Comparison of ENCODE assay signal across 8 mouse cellular contexts in genomic region chr3:27938381-27939323, GRCm38 (mm10). TPM values are rescaled to one million over a fixed set of nuclear protein-coding genes. Genes with fewer than 3 reads are reported as not detected.
A peak's percentile ranks its signal among the peaks of the same experiment; 100 is the strongest.
DNase-seq lines count a peak whose midpoint lies in the region; ATAC-seq and TF ChIP-seq lines count a peak whose summit lies in the region.

Pld1 (plus strand) TSS chr3:27938695.

- 0 out of 2 replicates have a peak, but pooled peaks cover 3% of the 10 kb centered on the region for H3K4me1 ChIP-seq in brown adipose tissue, adult 24 weeks (ENCODE audit: control insufficient read depth, insufficient read depth, insufficient read length, low read length)
- H3K4me1 ChIP-seq in forebrain, embryonic 13.5 days: peaks cover 15% of the 10 kb centered on the region
- H3K4me1 ChIP-seq in heart, embryonic 15.5 days (replicated peaks): peaks cover 14% of the 10 kb centered on the region
- peaks cover 20% of the 10 kb centered on the region for H3K4me1 ChIP-seq in liver, embryonic 13.5 days (replicated peaks)

- no peak for TF ChIP-seq CTCF in C2C12 (IDR thresholded peaks at IDR 0.05; ENCODE audit: control insufficient read depth, insufficient read depth, insufficient read length)

- peak within 1 kb of the TSS; percentile 69 for H3K9ac ChIP-seq in forebrain, embryonic 13.5 days
- peak within 1 kb of the TSS; percentile 81 for H3K9ac ChIP-seq in heart, embryonic 15.5 days
- H3K9ac ChIP-seq in liver, embryonic 13.5 days: peak within 1 kb of the TSS; percentile 68

- peak; percentile 60 for TF ChIP-seq POLR2A in myocyte (IDR thresholded peaks at IDR 0.05; ENCODE audit: insufficient read length, low read depth)

- H3K27me3 ChIP-seq in C2C12 (ENCODE audit: control insufficient read depth, insufficient read depth, insufficient read length) (no peaks in the 10 kb centered on the region), myocyte (ENCODE audit: control insufficient read depth, insufficient read depth, insufficient read length) (no peaks in the 10 kb centered on the region)
- H3K27me3 ChIP-seq in forebrain, embryonic 13.5 days: peaks cover 20% of the 10 kb centered on the region
- no peaks in the 10 kb centered on the region for H3K27me3 ChIP-seq in heart, embryonic 15.5 days
- peaks cover 21% of the 10 kb centered on the region for H3K27me3 ChIP-seq in liver, embryonic 13.5 days

- H3K36me3 ChIP-seq in C2C12 (ENCODE audit: control insufficient read depth, insufficient read depth) (no peaks in the 10 kb centered on the region), myocyte (ENCODE audit: control insufficient read depth, insufficient read depth) (no peaks in the 10 kb centered on the region)
- H3K36me3 ChIP-seq in forebrain, embryonic 13.5 days (ENCODE audit: poor library complexity, severe bottlenecking): no peaks in the 10 kb centered on the region
- no peaks in the 10 kb centered on the region for H3K36me3 ChIP-seq in heart, embryonic 15.5 days
- no peaks in the 10 kb centered on the region for H3K36me3 ChIP-seq in liver, embryonic 13.5 days

- H3K4me2 ChIP-seq in forebrain, embryonic 13.5 days: peak within 1 kb of the TSS; percentile 100
- H3K4me2 ChIP-seq in heart, embryonic 15.5 days: peak within 1 kb of the TSS; percentile 95
- H3K4me2 ChIP-seq in liver, embryonic 13.5 days: peak within 1 kb of the TSS; percentile 73
- H3K4me2 ChIP-seq in myocyte (ENCODE audit: low read depth): peak within 1 kb of the TSS; percentile 98

- H3K79me3 ChIP-seq in C2C12 (ENCODE audit: low read depth): no peaks in the 10 kb centered on the region

- H3K27ac ChIP-seq in brown adipose tissue, adult 24 weeks (replicated peaks; ENCODE audit: low read depth, low read length): peak within 1 kb of the TSS; percentile 77
- H3K27ac ChIP-seq in forebrain, embryonic 13.5 days: no peak within 1 kb of the TSS; the same call in 1 of the 2 replicates
- H3K27ac ChIP-seq in heart, embryonic 15.5 days: peak within 1 kb of the TSS; percentile 89
- peak within 1 kb of the TSS; percentile 64 for H3K27ac ChIP-seq in liver, embryonic 13.5 days

- H3K9me3 ChIP-seq in forebrain, embryonic 13.5 days (replicated peaks): no peaks in the 10 kb centered on the region
- no peaks in the 10 kb centered on the region for H3K9me3 ChIP-seq in heart, embryonic 15.5 days (replicated peaks)
- no peaks in the 10 kb centered on the region for H3K9me3 ChIP-seq in liver, embryonic 13.5 days (replicated peaks)

- H3K79me2 ChIP-seq in C2C12 (ENCODE audit: control insufficient read depth, insufficient read depth) (no peaks in the 10 kb centered on the region), myocyte (ENCODE audit: control insufficient read depth, insufficient read depth) (no peaks in the 10 kb centered on the region)

- H3K4me3 ChIP-seq in C2C12 (ENCODE audit: insufficient read depth, poor library complexity, severe bottlenecking) (peak within 1 kb of the TSS; percentile 34), myocyte (peak within 1 kb of the TSS; percentile 54)
- peak within 1 kb of the TSS; percentile 84 for H3K4me3 ChIP-seq in brown adipose tissue, adult 24 weeks (ENCODE audit: insufficient read depth, low read depth, low read length)
- H3K4me3 ChIP-seq in forebrain, embryonic 13.5 days: peak within 1 kb of the TSS; percentile 55
- peak within 1 kb of the TSS; percentile 71 for H3K4me3 ChIP-seq in heart, embryonic 15.5 days
- peak within 1 kb of the TSS; percentile 64 for H3K4me3 ChIP-seq in liver, embryonic 13.5 days (replicated peaks)

- DNase-seq in kidney, postnatal 25 days: peak; percentile 87 to 91
- no peak for DNase-seq in liver, embryonic 13.5 days
- peak; percentile 38 for DNase-seq in telencephalon, adult 2 months (ENCODE audit: low read depth, low spot score)

- WGBS in forebrain, embryonic 13.5 days: under 1% methylated on average over 66 of the region's 68 CpGs
- under 1% methylated on average over 68 of the region's 68 CpGs for WGBS in heart, embryonic 15.5 days
- WGBS in liver, embryonic 13.5 days (ENCODE audit: insufficient replicate concordance): under 1% methylated on average over 61 of the region's 68 CpGs

- peak within 1 kb of the TSS; percentile 69 for H3ac ChIP-seq in C2C12 (ENCODE audit: control insufficient read depth, insufficient read length, low read depth)
- H3ac ChIP-seq in myocyte (ENCODE audit: control insufficient read depth, insufficient read length): peak within 1 kb of the TSS; percentile 21

- ATAC-seq in forebrain, embryonic 13.5 days: peak; percentile 81
- peak; percentile 88 for ATAC-seq in heart, embryonic 15.5 days (replicated peaks; ENCODE audit: insufficient number of reproducible peaks, insufficient read depth, low FRiP score, low read depth)
- peak; percentile 71 for ATAC-seq in liver, embryonic 13.5 days (ENCODE audit: low read depth)

TF ChIP-seq in C2C12, 6 proteins besides CTCF, POLR2A, EP300 and RAD21:
- TF ChIP-seq FOSL1 (IDR thresholded peaks at IDR 0.05; ENCODE audit: insufficient read depth, low read length, poor library complexity, severe bottlenecking): no peak
- TF ChIP-seq CEBPB (IDR thresholded peaks at IDR 0.05; ENCODE audit: low read depth): no peak
- TF ChIP-seq MYOG (IDR thresholded peaks at IDR 0.05; ENCODE audit: control insufficient read depth, extremely low read depth, insufficient read length): no peak
- peak; percentile 72 for TF ChIP-seq MAX (IDR thresholded peaks at IDR 0.05)
- TF ChIP-seq MYOD1 (IDR thresholded peaks at IDR 0.05; ENCODE audit: control insufficient read depth, insufficient read length, low read depth): peak; percentile 69
- TF ChIP-seq USF1 (IDR thresholded peaks at IDR 0.05; ENCODE audit: low read depth): no peak

TF ChIP-seq in myocyte, 11 proteins besides CTCF, POLR2A, EP300 and RAD21:
- TF ChIP-seq TCF12 (IDR thresholded peaks at IDR 0.05; ENCODE audit: insufficient read depth, poor library complexity, severe bottlenecking) (peak; percentile 57), SRF (IDR thresholded peaks at IDR 0.05; ENCODE audit: control insufficient read depth, insufficient read length, low read depth) (no peak), POLR2AphosphoS2 (IDR thresholded peaks at IDR 0.05; ENCODE audit: insufficient read length, low read depth) (no peak), MYOG (IDR thresholded peaks at IDR 0.05; ENCODE audit: control insufficient read depth in 1 of 3, insufficient read depth in 1 of 3, insufficient read length in 2 of 3, low read depth in 2 of 3) (peak; percentile 70 to 94 (median 92)), MAX (IDR thresholded peaks at IDR 0.05; ENCODE audit: low read depth) (no peak), TCF3 (IDR thresholded peaks at IDR 0.05; ENCODE audit: insufficient read length, low read depth) (peak; percentile 56), USF1 (IDR thresholded peaks at IDR 0.05; ENCODE audit: low read depth) (no peak), REST (IDR thresholded peaks at IDR 0.05; ENCODE audit: insufficient read depth, insufficient read length) (no peak), MYOD1 (IDR thresholded peaks at IDR 0.05; ENCODE audit: control insufficient read depth in 1 of 3, insufficient read length in 2 of 3, low read depth in 2 of 3) (peak in 2 of 3 experiments; percentile 91 to 93), E2F4 (IDR thresholded peaks at IDR 0.05; ENCODE audit: insufficient read depth) (no peak), CEBPB (IDR thresholded peaks at IDR 0.05; ENCODE audit: insufficient read depth, poor library complexity, severe bottlenecking) (no peak)

RNA-seq across cellular contexts. Expression of gene Pld1, which starts in this region (rescaled TPM):
- polyA plus RNA-seq in C2C12 (2012; fragmentation: generic; extraction: Trizol): 2.5 TPM
- polyA plus RNA-seq in brown adipose tissue, adult 24 weeks (2012; ENCODE audit: insufficient read depth, insufficient read length, missing spikeins): 2.0 and 3.0 TPM in 2 replicates
- polyA plus RNA-seq in forebrain, embryonic 13.5 days (2015; fragmentation: Nextera tagmentation; extraction: Ambion mirVana): 2.4 and 2.7 TPM in 2 replicates
- polyA plus RNA-seq in heart, embryonic 15.5 days (2015; fragmentation: Nextera tagmentation; extraction: Ambion mirVana): 6.8 and 7.2 TPM in 2 replicates
- polyA plus RNA-seq in liver, embryonic 13.5 days (2015; fragmentation: Nextera tagmentation; extraction: Ambion mirVana): 2.6 and 3.3 TPM in 2 replicates
- polyA plus RNA-seq in myocyte (2012; fragmentation: generic; extraction: Trizol): 6.5 TPM

Comparison
In these comparisons a context has a peak if more than half of its experiments do, and no peak if none do; other contexts are left out.
1. H3K4me3 ChIP-seq: peak in every context shown above with its lines; median percentile 84 in brown adipose tissue, adult 24 weeks; 71 in heart, embryonic 15.5 days; 64 in liver, embryonic 13.5 days; 55 in forebrain, embryonic 13.5 days; 54 in myocyte; 34 in C2C12.